Mouse (Mus musculus): ENCODE measurements around the gene Ado. TPM values are rescaled to one million over a fixed set of nuclear protein-coding genes. Genes with fewer than 3 reads are reported as not detected.

The Ado gene
- total RNA-seq, 2 experiments from 2014 or later: 2.5 to 5.2 TPM

Other genes with a start within 250 kb of the Ado start
- gene Egr2, start 13.5 kb downstream of the Ado start, total RNA-seq (2015; ENCODE audit: low replicate concordance): not detected in 2 replicates
- gene Egr2, start 13.5 kb downstream of the Ado start, total RNA-seq (2017; ENCODE audit: low replicate concordance): 2.1 TPM in 1 of 2 replicates, not detected in the other

Measured in erythroblast, adult 5-6 weeks (primary cell).